Mouse (Mus musculus) forebrain, embryonic 13.5 days (tissue): ENCODE measurements at regions not wholly inside any gene's neighbourhood (a gene's known extent, or its start where the extent isn't known, plus 50 kb on each side); places are given as distances from the start of the nearest gene placed in this dataset.

Experiments
- ATAC-seq: fragments of 200-750 bp; cut with Nextera tagmentation; 2 replicates; pipeline ENCODE4 v1.8.0; 2017
- H3K27ac ChIP-seq: fragments of 300-500 bp; sonication (generic); 2 replicates; pipeline ENCODE4 v1.5.1; 2015; ENCODE audit warnings: inconsistent platforms, mild to moderate bottlenecking, moderate library complexity
- H3K27me3 ChIP-seq: fragments of 300-500 bp; sonication (generic); 2 replicates; pipeline ENCODE4 v1.6.1; 2015; ENCODE audit warnings: mild to moderate bottlenecking, inconsistent platforms
- H3K36me3 ChIP-seq: fragments of 300-500 bp; sonication (generic); 2 replicates; pipeline ENCODE4 v1.6.1; 2015; ENCODE audit warnings: mild to moderate bottlenecking, inconsistent platforms; ENCODE audit not compliant: poor library complexity, severe bottlenecking
- H3K4me1 ChIP-seq: fragments of 300-500 bp; sonication (generic); 2 replicates; pipeline ENCODE4 v1.6.1; 2015; ENCODE audit warnings: inconsistent platforms
- H3K4me2 ChIP-seq: fragments of 300-500 bp; sonication (generic); 2 replicates; pipeline ENCODE4 v1.6.1; 2015; ENCODE audit warnings: inconsistent platforms, mild to moderate bottlenecking, moderate library complexity
- H3K4me3 ChIP-seq: fragments of 300-500 bp; sonication (generic); 2 replicates; pipeline ENCODE4 v1.5.1; 2015; ENCODE audit warnings: mild to moderate bottlenecking, inconsistent platforms
- H3K9ac ChIP-seq: fragments of 300-500 bp; sonication (generic); 2 replicates; pipeline ENCODE4 v1.6.1; 2015; ENCODE audit warnings: mild to moderate bottlenecking, inconsistent platforms
- H3K9me3 ChIP-seq: fragments of 300-500 bp; sonication (generic); replicated peaks from 2 replicates; pipeline ENCODE4 v1.6.1; 2016; ENCODE audit warnings: inconsistent platforms
- WGBS: fragments of 180-500 bp; shearing (Covaris S2); methylation state at CpG from one replicate; pipeline ENCODE4 v1.1.7; 2015; 5-methylcytosine and 5-hydroxymethylcytosine counted together

DNA sequence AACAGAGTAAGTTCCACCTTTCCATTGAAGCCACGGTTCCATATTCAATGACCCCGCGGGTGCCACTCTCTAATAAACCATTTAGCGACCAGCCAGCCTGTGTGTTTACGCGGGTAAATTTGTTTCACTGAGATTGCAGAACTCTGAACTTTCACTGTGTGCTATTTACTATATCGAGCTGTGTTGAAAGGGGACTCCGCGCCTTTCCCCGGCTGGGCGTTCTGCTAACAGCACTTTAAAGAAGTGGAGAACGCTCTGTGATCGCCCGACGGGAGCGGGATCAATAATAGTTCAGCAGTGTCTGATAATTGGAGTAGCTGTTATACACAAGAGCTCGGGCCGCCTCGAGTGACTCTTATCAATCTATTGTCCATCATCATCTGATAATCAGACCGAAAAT is 149.8 kb downstream of the Tex29 start:
- H3K36me3 ChIP-seq, result no peaks in the 10 kb centered on the region
- 70% methylated on average over 20 of the region's 20 CpGs for WGBS
- H3K27ac ChIP-seq, result no peak overlapping the region
- H3K4me2 ChIP-seq, result no peak overlapping the region
- no peaks in the 10 kb centered on the region for H3K9me3 ChIP-seq
- no peak overlapping the region for H3K9ac ChIP-seq
- no peak for ATAC-seq
- no peak overlapping the region for H3K4me3 ChIP-seq
- no peaks in the 10 kb centered on the region for H3K27me3 ChIP-seq
- no peaks in the 10 kb centered on the region for H3K4me1 ChIP-seq

DNA sequence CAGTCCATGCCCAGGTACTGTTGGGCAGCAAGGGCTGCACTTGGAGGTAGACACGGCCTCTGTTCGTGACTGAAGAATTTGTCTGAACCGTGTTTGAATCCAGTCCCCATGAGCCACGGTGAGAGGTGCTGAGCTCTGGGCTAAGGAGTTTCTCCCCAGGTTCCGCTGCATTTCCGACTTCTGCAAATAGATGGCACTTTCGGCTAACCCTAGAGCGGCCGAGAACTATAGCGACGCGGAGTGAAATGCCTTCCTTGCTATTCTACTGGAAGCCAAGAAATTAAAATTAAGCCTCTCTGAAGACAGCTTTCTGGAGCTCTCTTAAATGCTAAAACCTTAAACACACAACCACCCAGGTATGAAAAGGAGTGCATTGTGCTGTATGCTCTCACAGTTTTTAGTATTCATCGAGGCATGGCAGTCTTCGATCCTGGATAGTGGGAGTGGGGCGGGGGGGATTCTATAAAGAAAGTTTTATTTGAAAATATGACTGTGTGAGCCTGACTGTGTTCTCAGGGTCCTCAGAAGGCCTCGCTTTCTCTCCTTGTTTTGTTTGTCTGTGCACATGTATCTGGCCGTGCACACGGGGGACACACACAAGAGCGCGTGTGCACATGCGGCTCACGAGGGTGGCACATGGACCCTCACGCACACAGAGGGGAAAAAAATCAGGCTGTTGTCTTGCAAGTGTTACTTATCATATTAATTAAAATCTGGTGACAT is 159.6 kb downstream of the Tex29 start:
- ATAC-seq, result peak; percentile 75
- H3K27me3 ChIP-seq, result peaks cover 50% of the 10 kb centered on the region
- 0 out of 2 replicates have a peak overlapping the region, but pooled peaks have one; percentile 52 for H3K27ac ChIP-seq
- H3K36me3 ChIP-seq, result no peaks in the 10 kb centered on the region
- 21% methylated on average over 23 of the region's 23 CpGs for WGBS
- H3K4me2 ChIP-seq, result 0 out of 2 replicates have a peak overlapping the region, but pooled peaks have one; percentile 10
- no peak overlapping the region for H3K9ac ChIP-seq
- no peak overlapping the region for H3K4me3 ChIP-seq
- no peaks in the 10 kb centered on the region for H3K9me3 ChIP-seq
- H3K4me1 ChIP-seq, result peaks cover 51% of the 10 kb centered on the region

DNA sequence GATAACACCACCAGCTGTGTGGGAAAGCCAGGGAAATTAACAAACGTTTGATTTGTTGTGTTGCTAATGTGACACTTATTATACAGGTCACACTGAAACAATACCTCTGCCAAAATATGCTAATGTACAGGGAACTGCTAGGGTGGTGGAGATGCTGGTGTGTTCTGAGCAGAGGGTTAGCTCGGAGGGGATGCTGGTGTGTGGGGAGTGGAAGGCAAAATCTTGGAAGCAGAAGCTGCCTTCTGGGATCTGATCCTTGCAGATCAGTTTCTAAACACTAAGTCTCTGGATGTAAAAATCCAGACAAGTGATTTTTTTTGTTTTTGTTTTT is 160.2 kb downstream of the Tex29 start:
- 0 out of 2 replicates have a peak overlapping the region, but pooled peaks have one; percentile 10 for H3K4me2 ChIP-seq
- peak; percentile 70 for ATAC-seq
- peaks cover 50% of the 10 kb centered on the region for H3K27me3 ChIP-seq
- no peaks in the 10 kb centered on the region for H3K9me3 ChIP-seq
- no peak overlapping the region for H3K4me3 ChIP-seq
- WGBS, result 7% methylated on average over 2 of the region's 2 CpGs
- no peak overlapping the region for H3K9ac ChIP-seq
- H3K27ac ChIP-seq, result no peak overlapping the region
- peaks cover 51% of the 10 kb centered on the region for H3K4me1 ChIP-seq
- no peaks in the 10 kb centered on the region for H3K36me3 ChIP-seq

- no peaks in the 10 kb centered on the region for H3K9me3 ChIP-seq
- no peak overlapping the region for H3K4me3 ChIP-seq
- H3K27ac ChIP-seq, result no peak overlapping the region
- ATAC-seq, result no peak; the same call in 1 of the 2 replicates
- H3K36me3 ChIP-seq, result no peaks in the 10 kb centered on the region
- H3K27me3 ChIP-seq, result peaks cover 17% of the 10 kb centered on the region
- H3K4me2 ChIP-seq, result no peak overlapping the region
- H3K4me1 ChIP-seq, result peaks cover 47% of the 10 kb centered on the region
- WGBS, result 57% methylated on average over 7 of the region's 7 CpGs
- H3K9ac ChIP-seq, result no peak overlapping the region
Observed at GRCm38 (mm10) chr8:12004241-12004640, 164.0 kb downstream of the Tex29 start.

GRCm38 (mm10) chr8:12012769-12013168 is 172.5 kb downstream of the Tex29 start:
- no peak overlapping the region for H3K4me2 ChIP-seq
- peaks cover 6% of the 10 kb centered on the region for H3K4me1 ChIP-seq
- 87% methylated on average over 3 of the region's 3 CpGs for WGBS

DNA sequence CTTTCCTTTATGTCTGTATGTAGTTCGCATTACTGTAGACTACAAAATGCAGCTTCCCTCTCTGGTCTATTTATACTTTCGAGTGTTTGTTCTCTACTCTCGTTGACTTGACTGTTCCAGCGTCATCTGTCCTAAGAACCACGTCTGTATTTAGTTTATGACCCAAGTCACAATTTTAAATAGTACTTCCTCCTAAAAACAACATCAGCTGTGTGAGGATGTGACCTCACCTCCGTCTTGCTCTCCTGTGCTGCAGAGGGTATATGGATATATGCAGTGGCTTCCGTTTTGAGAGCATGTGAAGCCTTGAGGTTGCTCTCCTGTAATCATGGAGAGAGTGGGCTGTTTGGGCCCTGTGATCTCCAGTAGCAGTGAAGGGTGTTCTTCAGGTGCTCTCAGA is 177.5 kb downstream of the Tex29 start:
- Histone ChIP-seq H3K9me3 (no peaks in the 10 kb centered on the region), H3K36me3 (no peaks in the 10 kb centered on the region), H3K4me2 (no peak overlapping the region), H3K27ac (no peak overlapping the region), H3K27me3 (0 out of 2 replicates have a peak, but pooled peaks cover under 1% of the 10 kb centered on the region), H3K9ac (no peak overlapping the region), H3K4me3 (no peak overlapping the region), H3K4me1 (no peaks in the 10 kb centered on the region)
- 90% methylated on average over 7 of the region's 7 CpGs for WGBS
- no peak for ATAC-seq

More at GRCm38 (mm10) chr8:12012769-12013168, 172.5 kb downstream of the Tex29 start:
- Histone ChIP-seq H3K36me3 (no peaks in the 10 kb centered on the region), H3K27ac (no peak overlapping the region), H3K27me3 (no peaks in the 10 kb centered on the region), H3K9me3 (no peaks in the 10 kb centered on the region), H3K4me3 (no peak overlapping the region), H3K9ac (no peak overlapping the region)
- no peak for ATAC-seq

DNA sequence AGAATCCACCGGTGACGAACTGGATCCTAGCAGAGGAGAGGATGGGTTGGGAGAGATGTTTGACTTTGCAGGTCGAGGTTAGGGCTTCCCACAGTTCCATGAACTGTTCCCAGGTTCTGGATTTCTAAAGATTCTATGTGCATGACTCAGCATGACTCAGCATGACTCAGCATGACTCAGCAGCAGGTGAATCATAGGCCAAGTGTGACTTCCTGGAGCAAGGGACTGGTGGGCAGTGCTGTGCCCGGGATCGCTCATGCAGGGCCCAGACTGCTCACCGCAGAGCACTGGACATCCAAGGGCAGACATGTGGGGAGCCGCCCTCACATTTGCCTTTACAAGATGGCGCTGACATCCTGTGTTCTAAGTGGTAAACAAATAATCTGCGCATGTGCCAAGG is 179.0 kb downstream of the Tex29 start:
- H3K4me1 ChIP-seq, result no peaks in the 10 kb centered on the region
- no peaks in the 10 kb centered on the region for H3K9me3 ChIP-seq
- H3K4me3 ChIP-seq, result no peak overlapping the region
- H3K9ac ChIP-seq, result no peak overlapping the region
- peaks cover 5% of the 10 kb centered on the region; the same call in 1 of the 2 replicates for H3K27me3 ChIP-seq
- no peak overlapping the region for H3K4me2 ChIP-seq
- ATAC-seq, result no peak
- WGBS, result 93% methylated on average over 9 of the region's 9 CpGs
- no peak overlapping the region for H3K27ac ChIP-seq
- no peaks in the 10 kb centered on the region for H3K36me3 ChIP-seq

- H3K27me3 ChIP-seq, result peaks cover 5% of the 10 kb centered on the region; the same call in 1 of the 2 replicates
- WGBS, result 80% methylated on average over 4 of the region's 4 CpGs
Observed at GRCm38 (mm10) chr8:12023669-12024390, 183.6 kb downstream of the Tex29 start.

DNA sequence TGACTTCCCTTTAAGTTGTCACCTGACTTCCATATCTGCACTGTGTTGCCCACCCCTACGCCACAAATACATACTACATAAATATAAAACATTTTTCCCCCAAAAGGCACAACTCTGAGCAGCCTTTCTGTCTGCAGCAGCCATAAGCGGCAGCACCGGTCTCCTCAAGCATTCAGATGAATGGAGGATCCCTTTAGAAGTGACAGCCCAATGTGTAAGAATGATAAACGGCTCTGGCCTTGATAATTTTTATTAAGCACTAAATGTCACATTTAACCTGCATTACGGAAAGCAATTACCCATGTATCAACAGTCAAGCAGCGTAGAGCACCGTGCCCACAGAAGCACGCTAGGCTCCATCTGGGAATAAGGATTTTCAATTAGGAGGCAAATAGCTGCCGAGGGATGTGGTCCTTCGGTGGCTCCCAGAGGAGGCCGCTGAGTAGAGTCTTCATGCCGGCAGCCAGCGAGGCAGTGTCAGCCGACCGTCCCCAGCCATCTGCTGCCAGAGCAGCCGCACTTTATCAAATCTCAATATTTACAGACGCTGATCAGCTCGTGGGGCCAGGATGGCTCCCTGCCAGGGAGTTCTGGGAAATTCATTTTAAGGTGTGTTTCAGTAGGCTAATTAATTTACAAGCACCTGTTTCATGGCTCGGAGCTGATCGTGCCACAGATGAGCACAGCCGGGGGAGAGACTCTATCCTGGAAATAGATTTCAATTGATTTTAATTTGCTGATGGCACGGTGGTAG is 190.3 kb downstream of the Tex29 start:
- Histone ChIP-seq H3K27me3 (peaks cover 6% of the 10 kb centered on the region; the same call in 1 of the 2 replicates), H3K9me3 (no peaks in the 10 kb centered on the region), H3K4me1 (peaks cover 27% of the 10 kb centered on the region), H3K9ac (no peak overlapping the region), H3K27ac (no peak overlapping the region), H3K36me3 (no peaks in the 10 kb centered on the region), H3K4me3 (no peak overlapping the region), H3K4me2 (peak overlapping the region; percentile 20)
- peak; percentile 61 for ATAC-seq
- 58% methylated on average over 22 of the region's 22 CpGs for WGBS

More at GRCm38 (mm10) chr8:12023669-12024390, 183.6 kb downstream of the Tex29 start:
- H3K4me2 ChIP-seq, result no peak overlapping the region
- H3K9me3 ChIP-seq, result no peaks in the 10 kb centered on the region
- no peak overlapping the region for H3K4me3 ChIP-seq
- H3K27ac ChIP-seq, result no peak overlapping the region
- H3K4me1 ChIP-seq, result no peaks in the 10 kb centered on the region
- H3K36me3 ChIP-seq, result no peaks in the 10 kb centered on the region
- ATAC-seq, result no peak
- H3K9ac ChIP-seq, result no peak overlapping the region

- peak; percentile 37; the same call in 1 of the 2 replicates for ATAC-seq
- no peak overlapping the region for H3K4me2 ChIP-seq
- H3K9me3 ChIP-seq, result no peaks in the 10 kb centered on the region
- H3K36me3 ChIP-seq, result no peaks in the 10 kb centered on the region
- H3K4me3 ChIP-seq, result no peak overlapping the region
- no peak overlapping the region for H3K9ac ChIP-seq
- WGBS, result 65% methylated on average over 3 of the region's 3 CpGs
- peaks cover 27% of the 10 kb centered on the region for H3K4me1 ChIP-seq
- peaks cover 6% of the 10 kb centered on the region; the same call in 1 of the 2 replicates for H3K27me3 ChIP-seq
- H3K27ac ChIP-seq, result no peak overlapping the region
Observed at GRCm38 (mm10) chr8:12031796-12032195, 191.5 kb downstream of the Tex29 start.

DNA sequence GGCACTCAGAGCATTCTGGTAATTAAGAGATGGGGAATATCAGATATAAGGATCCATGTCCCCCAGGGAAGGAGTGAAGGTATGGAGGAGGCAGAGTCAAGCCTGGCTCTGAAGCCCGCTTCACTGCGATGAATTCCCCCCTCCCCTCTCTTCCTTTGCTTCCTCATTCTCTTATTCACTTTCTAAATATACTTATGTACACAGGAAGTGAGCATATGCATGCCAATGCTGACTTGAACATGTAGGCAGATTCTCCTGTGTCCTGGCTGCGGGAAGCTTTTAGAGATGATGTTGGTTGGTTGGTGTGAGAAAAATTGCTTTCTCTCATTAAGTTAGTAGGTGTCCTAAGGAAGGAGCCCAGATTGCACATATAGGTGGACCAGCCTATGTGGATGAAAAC is 192.1 kb downstream of the Tex29 start:
- Histone ChIP-seq H3K4me3 (no peak overlapping the region), H3K4me1 (peaks cover 27% of the 10 kb centered on the region), H3K27me3 (peaks cover 6% of the 10 kb centered on the region; the same call in 1 of the 2 replicates), H3K4me2 (no peak overlapping the region), H3K27ac (no peak overlapping the region), H3K9ac (no peak overlapping the region), H3K9me3 (no peaks in the 10 kb centered on the region), H3K36me3 (no peaks in the 10 kb centered on the region)
- ATAC-seq, result no peak
- whole genome bisulfite sequencing, result 82% methylated on average over 3 of the region's 3 CpGs

DNA sequence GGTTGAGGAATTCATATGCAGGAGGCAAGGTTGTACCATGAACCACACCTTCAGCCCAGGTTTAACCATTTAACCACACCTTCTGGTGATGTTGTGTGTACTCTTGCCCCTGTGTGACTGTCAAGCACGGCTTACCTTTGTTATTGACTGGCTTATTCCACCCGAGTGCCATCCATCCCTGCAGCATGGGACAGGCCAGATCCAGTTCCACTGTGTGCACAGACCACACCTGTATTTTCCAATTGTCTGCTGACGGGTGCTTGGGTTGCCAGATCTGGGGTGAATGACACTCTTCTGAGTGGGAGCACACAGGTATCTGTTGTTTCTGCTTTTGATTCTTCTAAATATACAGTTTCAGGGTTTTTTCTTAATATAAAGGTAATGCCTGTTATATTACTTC is 196.1 kb downstream of the Tex29 start:
- H3K27me3 ChIP-seq, result peaks cover 10% of the 10 kb centered on the region; the same call in 1 of the 2 replicates
- no peak overlapping the region for H3K4me3 ChIP-seq
- H3K9me3 ChIP-seq, result no peaks in the 10 kb centered on the region
- H3K27ac ChIP-seq, result no peak overlapping the region
- H3K4me2 ChIP-seq, result no peak overlapping the region
- 77% methylated on average over 3 of the region's 3 CpGs for WGBS
- H3K36me3 ChIP-seq, result no peaks in the 10 kb centered on the region
- ATAC-seq, result no peak
- peaks cover 13% of the 10 kb centered on the region for H3K4me1 ChIP-seq
- H3K9ac ChIP-seq, result no peak overlapping the region
